ENCODE assay signal across 8 mouse cellular contexts in the genomic region with DNA sequence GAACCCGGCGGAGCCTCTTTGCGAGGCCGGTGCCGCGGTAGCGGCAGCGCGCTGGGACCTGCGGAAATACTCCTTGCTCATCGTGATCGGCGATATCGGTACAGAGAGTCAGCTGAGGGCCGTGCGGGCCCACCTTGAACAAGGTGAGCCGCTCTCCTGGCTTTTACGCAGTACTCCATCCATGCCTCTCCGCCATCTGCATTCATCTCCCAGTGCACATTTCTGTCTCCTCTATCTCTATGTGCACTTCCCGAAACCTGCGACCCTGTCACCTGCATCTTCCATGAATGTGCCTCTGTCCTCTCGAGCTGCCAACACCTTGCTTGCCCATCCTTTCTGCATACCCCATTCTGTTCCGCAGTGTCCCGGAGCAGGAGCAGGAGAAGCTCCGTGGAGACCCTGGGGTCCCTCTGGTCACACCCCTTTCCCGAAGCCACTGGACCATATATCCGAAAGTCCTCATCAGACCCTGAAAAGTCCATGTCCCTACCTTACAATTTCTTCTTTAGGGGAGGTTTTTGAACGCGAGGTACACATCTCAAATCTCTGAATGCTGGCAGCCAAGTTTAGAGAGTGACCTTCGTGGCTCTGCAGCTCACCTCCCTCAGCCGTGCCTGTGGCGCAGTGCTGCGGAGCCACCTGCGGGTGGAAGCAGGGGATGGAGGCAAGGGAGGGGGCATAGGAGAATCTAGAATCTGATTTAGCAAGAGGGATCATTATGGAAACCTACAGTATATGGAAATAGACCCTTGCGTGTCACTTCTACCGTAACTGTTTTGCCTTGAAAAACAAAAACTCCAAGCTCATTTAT. TPM values are rescaled to one million over a fixed set of nuclear protein-coding genes. Genes with fewer than 3 reads are reported as not detected.
A peak's percentile ranks its signal among the peaks of the same experiment; 100 is the strongest.
DNase-seq lines count a peak whose midpoint lies in the region; ATAC-seq and TF ChIP-seq lines count a peak whose summit lies in the region.

No protein-coding gene starts in this region.

- H3K9me3 ChIP-seq in hindbrain, embryonic 11.5 days (ENCODE audit: control insufficient read depth, low read length): no peaks in the 10 kb centered on the region
- no peaks in the 10 kb centered on the region for H3K9me3 ChIP-seq in midbrain, embryonic 13.5 days

- H3K36me3 ChIP-seq in hindbrain, embryonic 11.5 days (ENCODE audit: control insufficient read depth, insufficient read depth, low read length): no peaks in the 10 kb centered on the region
- no peaks in the 10 kb centered on the region for H3K36me3 ChIP-seq in midbrain, embryonic 13.5 days

- peak overlapping the region; percentile 86 for H3K4me2 ChIP-seq in hindbrain, embryonic 11.5 days (replicated peaks; ENCODE audit: low read depth, low read length)
- peak overlapping the region; percentile 70 for H3K4me2 ChIP-seq in midbrain, embryonic 13.5 days (replicated peaks)

- peak; percentile 72 for ATAC-seq in hindbrain, embryonic 11.5 days (ENCODE audit: low FRiP score)
- ATAC-seq in midbrain, embryonic 13.5 days: peak; percentile 73

- H3K27ac ChIP-seq in cerebellum, adult 2 months (ENCODE audit: insufficient read depth, low read length): 0 out of 2 replicates have a peak overlapping the region, but pooled peaks have one; percentile 8
- H3K27ac ChIP-seq in hindbrain, embryonic 11.5 days (ENCODE audit: low read depth, low read length): no peak overlapping the region
- H3K27ac ChIP-seq in midbrain, embryonic 13.5 days: peak overlapping the region; percentile 75

- H3K4me3 ChIP-seq in cerebellum, adult 2 months (replicated peaks; ENCODE audit: insufficient read depth, low read depth, low read length): peak overlapping the region; percentile 71
- H3K4me3 ChIP-seq in hindbrain, embryonic 11.5 days (ENCODE audit: low read depth, low read length): peak overlapping the region; percentile 52
- H3K4me3 ChIP-seq in midbrain, embryonic 13.5 days (replicated peaks): peak overlapping the region; percentile 62

- 3% methylated on average over 36 of the region's 36 CpGs for WGBS in cerebellum, adult 2 months
- 4% methylated on average over 36 of the region's 36 CpGs for WGBS in hindbrain, embryonic 11.5 days
- WGBS in midbrain, embryonic 13.5 days: 3% methylated on average over 36 of the region's 36 CpGs

- peak overlapping the region; percentile 47 for H3K9ac ChIP-seq in hindbrain, embryonic 11.5 days (ENCODE audit: low read depth, low read length)
- peak overlapping the region; percentile 56 for H3K9ac ChIP-seq in midbrain, embryonic 13.5 days (replicated peaks)

- H3K4me1 ChIP-seq in cerebellum, adult 2 months (ENCODE audit: control insufficient read depth, insufficient read depth, low read length): peaks cover 11% of the 10 kb centered on the region; the same call in 1 of the 2 replicates
- H3K4me1 ChIP-seq in hindbrain, embryonic 11.5 days (replicated peaks; ENCODE audit: control insufficient read depth, insufficient read depth, low read length): peaks cover 11% of the 10 kb centered on the region; the same call in 1 of the 2 replicates
- H3K4me1 ChIP-seq in midbrain, embryonic 13.5 days (replicated peaks): peaks cover 54% of the 10 kb centered on the region

- no peak; the same call in 1 of the 2 replicates for TF ChIP-seq CTCF in cerebellum, adult 2 months (IDR thresholded peaks at IDR 0.05; ENCODE audit: borderline replicate concordance, insufficient read depth, low read depth, low read length)

- TF ChIP-seq POLR2A in cerebellum, adult 2 months (IDR thresholded peaks at IDR 0.05; ENCODE audit: borderline replicate concordance, insufficient read depth, low read length): no peak

- no peaks in the 10 kb centered on the region for H3K27me3 ChIP-seq in cerebellum, adult 2 months (ENCODE audit: control insufficient read depth, insufficient read depth, low read length)
- H3K27me3 ChIP-seq in hindbrain, embryonic 11.5 days (ENCODE audit: control insufficient read depth, insufficient read depth, low read length): 0 out of 2 replicates have a peak, but pooled peaks cover 2% of the 10 kb centered on the region
- no peaks in the 10 kb centered on the region for H3K27me3 ChIP-seq in midbrain, embryonic 13.5 days

- no peak for DNase-seq in cerebellum, adult 2 months
- DNase-seq in cerebellum, adult 9-10 months: no peak
- DNase-seq in retina, embryonic 14.5 days (ENCODE audit: low spot score): peak; percentile 34
- no peak for DNase-seq in retina, postnatal 1 day
- no peak for DNase-seq in hindbrain, embryonic 11.5 days (ENCODE audit: low spot score)
- no peak for DNase-seq in spleen, postnatal 14 days (ENCODE audit: low spot score in 2 of 2)
- DNase-seq in urinary bladder, postnatal 25 days (ENCODE audit: low spot score): no peak

RNA-seq across cellular contexts. Expression of gene Map1a, which starts 0.5 kb away (rescaled TPM):
- polyA plus RNA-seq in cerebellum, adult 2 months (2012; rRNA removed): 223 and 254 TPM in 2 replicates
- polyA plus RNA-seq in hindbrain, embryonic 11.5 days (2014; fragmentation: Nextera tagmentation; extraction: Ambion mirVana): 14.9 and 20.8 TPM in 2 replicates
- 18.1 and 20.6 TPM in 2 replicates for polyA plus RNA-seq in midbrain, embryonic 13.5 days (2015; fragmentation: Nextera tagmentation; extraction: Ambion mirVana)

RNA-seq across cellular contexts. Expression of gene Trp53bp1, which starts 18.7 kb away (rescaled TPM):
- polyA plus RNA-seq in cerebellum, adult 2 months (2012; rRNA removed): 57.9 and 59.4 TPM in 2 replicates
- polyA plus RNA-seq in hindbrain, embryonic 11.5 days (2014; fragmentation: Nextera tagmentation; extraction: Ambion mirVana): 132 and 164 TPM in 2 replicates
- 212 and 229 TPM in 2 replicates for polyA plus RNA-seq in midbrain, embryonic 13.5 days (2015; fragmentation: Nextera tagmentation; extraction: Ambion mirVana)

Comparison
In these comparisons a context has a peak if more than half of its experiments do, and no peak if none do; other contexts are left out.
1. RNA of gene Map1a, which starts 0.5 kb away (polyA plus RNA-seq): 223 to 254 TPM in cerebellum, adult 2 months; 14.9 to 20.8 TPM in hindbrain, embryonic 11.5 days and 18.1 to 20.6 TPM in midbrain, embryonic 13.5 days; every median in the first group is over 10 times any median in the second.
2. Peak in every context shown above with its lines, with median percentiles within 50 percentile points of each other: H3K4me3 ChIP-seq.